Comparison of ENCODE assay signal across 9 mouse cellular contexts in genomic region chr5:36900189-36900619, GRCm38 (mm10). TPM values are rescaled to one million over a fixed set of nuclear protein-coding genes. Genes with fewer than 3 reads are reported as not detected.
DNase-seq lines count a peak whose midpoint lies in the region; ATAC-seq lines count a peak whose summit lies in the region.
"Had no signal": no experiment of that assay in that cellular context is flagged by ENCODE, and none has a peak within 500 bp of the region (broad histone marks: within the 10 kb centered on the region; RNA-seq: fewer than 3 reads in every experiment).

No protein-coding gene starts in this region.

- H3K4me2 ChIP-seq in forebrain, embryonic 14.5 days (ENCODE audit: low read length) = no peak overlapping the region
- no peak overlapping the region for H3K4me2 ChIP-seq in forebrain, embryonic 12.5 days
- H3K4me2 ChIP-seq in midbrain, embryonic 13.5 days (replicated peaks) = no peak overlapping the region
- no peak overlapping the region for H3K4me2 ChIP-seq in midbrain, embryonic 11.5 days
- H3K4me2 ChIP-seq in neural tube, embryonic 15.5 days = no peak overlapping the region
- H3K4me2 ChIP-seq: heart, embryonic 13.5 days had no signal

- peak; percentile 26; the same call in 1 of the 2 replicates for ATAC-seq in forebrain, embryonic 14.5 days
- no peak for ATAC-seq in forebrain, embryonic 12.5 days (ENCODE audit: low FRiP score)
- ATAC-seq in midbrain, embryonic 13.5 days = no peak
- no peak for ATAC-seq in midbrain, embryonic 11.5 days (ENCODE audit: low FRiP score)
- no peak for ATAC-seq in neural tube, embryonic 15.5 days (ENCODE audit: low FRiP score)

- H3K27ac ChIP-seq in forebrain, embryonic 14.5 days (ENCODE audit: low read depth, low read length) = peak overlapping the region; percentile 60; the same call in 1 of the 2 replicates
- no peak overlapping the region for H3K27ac ChIP-seq in forebrain, embryonic 12.5 days
- H3K27ac ChIP-seq in midbrain, embryonic 13.5 days = peak overlapping the region; percentile 10; the same call in 1 of the 2 replicates
- no peak overlapping the region for H3K27ac ChIP-seq in midbrain, embryonic 11.5 days (ENCODE audit: low read depth, low read length)
- peak overlapping the region; percentile 54 for H3K27ac ChIP-seq in neural tube, embryonic 15.5 days (replicated peaks)
- H3K27ac ChIP-seq: heart, embryonic 13.5 days had no signal

- 43% methylated on average over 6 of the region's 6 CpGs for WGBS in forebrain, embryonic 14.5 days
- 55% methylated on average over 6 of the region's 6 CpGs for WGBS in forebrain, embryonic 12.5 days
- WGBS in midbrain, embryonic 13.5 days = 54% methylated on average over 6 of the region's 6 CpGs
- WGBS in midbrain, embryonic 11.5 days = 72% methylated on average over 6 of the region's 6 CpGs
- 41% methylated on average over 6 of the region's 6 CpGs for WGBS in neural tube, embryonic 15.5 days

- no peaks in the 10 kb centered on the region for H3K36me3 ChIP-seq in forebrain, embryonic 14.5 days (ENCODE audit: control insufficient read depth, insufficient read depth, low read length)
- no peaks in the 10 kb centered on the region for H3K36me3 ChIP-seq in forebrain, embryonic 12.5 days (replicated peaks)
- H3K36me3 ChIP-seq in midbrain, embryonic 13.5 days = no peaks in the 10 kb centered on the region
- H3K36me3 ChIP-seq in midbrain, embryonic 11.5 days (ENCODE audit: control insufficient read depth, insufficient read depth, low read length) = no peaks in the 10 kb centered on the region
- H3K36me3 ChIP-seq in neural tube, embryonic 15.5 days = no peaks in the 10 kb centered on the region
- H3K36me3 ChIP-seq: heart, embryonic 13.5 days had no signal

- DNase-seq in forebrain, embryonic 14.5 days (ENCODE audit: low spot score) = peak; percentile 68
- no peak for DNase-seq in midbrain, embryonic 11.5 days (ENCODE audit: low spot score, missing footprints)
- DNase-seq in heart, adult 9 months (ENCODE audit: low spot score in 2 of 2) = peak; percentile 19 to 31
- DNase-seq in layer of hippocampus, postnatal 36 days = no peak
- no peak for DNase-seq in spleen, adult 12 weeks (ENCODE audit: low spot score)

- H3K4me1 ChIP-seq in forebrain, embryonic 14.5 days (ENCODE audit: control insufficient read depth, insufficient read depth, low read length) = peaks cover 17% of the 10 kb centered on the region
- H3K4me1 ChIP-seq in forebrain, embryonic 12.5 days = peaks cover 3% of the 10 kb centered on the region
- H3K4me1 ChIP-seq in midbrain, embryonic 13.5 days (replicated peaks) = peaks cover 5% of the 10 kb centered on the region
- H3K4me1 ChIP-seq in midbrain, embryonic 11.5 days (ENCODE audit: control insufficient read depth, insufficient read depth, low read length) = no peaks in the 10 kb centered on the region
- H3K4me1 ChIP-seq in neural tube, embryonic 15.5 days = peaks cover 53% of the 10 kb centered on the region

- H3K9me3 ChIP-seq in forebrain, embryonic 14.5 days (replicated peaks; ENCODE audit: control insufficient read depth, low read length) = no peaks in the 10 kb centered on the region
- H3K9me3 ChIP-seq in forebrain, embryonic 12.5 days = no peaks in the 10 kb centered on the region
- H3K9me3 ChIP-seq in midbrain, embryonic 13.5 days = no peaks in the 10 kb centered on the region
- H3K9me3 ChIP-seq in midbrain, embryonic 11.5 days (ENCODE audit: control insufficient read depth, low read length) = no peaks in the 10 kb centered on the region
- H3K9me3 ChIP-seq in neural tube, embryonic 15.5 days (replicated peaks) = no peaks in the 10 kb centered on the region
- H3K9me3 ChIP-seq: heart, embryonic 13.5 days had no signal

- no peak overlapping the region for H3K4me3 ChIP-seq in forebrain, embryonic 14.5 days (ENCODE audit: low read depth, low read length)
- no peak overlapping the region for H3K4me3 ChIP-seq in forebrain, embryonic 12.5 days (replicated peaks)
- no peak overlapping the region for H3K4me3 ChIP-seq in midbrain, embryonic 13.5 days (replicated peaks)
- H3K4me3 ChIP-seq in midbrain, embryonic 11.5 days (ENCODE audit: low read depth, low read length) = no peak overlapping the region
- no peak overlapping the region for H3K4me3 ChIP-seq in neural tube, embryonic 15.5 days (replicated peaks)
- H3K4me3 ChIP-seq: heart, embryonic 13.5 days had no signal

- no peak overlapping the region for H3K9ac ChIP-seq in forebrain, embryonic 14.5 days (ENCODE audit: low read length)
- no peak overlapping the region for H3K9ac ChIP-seq in forebrain, embryonic 12.5 days
- no peak overlapping the region for H3K9ac ChIP-seq in midbrain, embryonic 13.5 days (replicated peaks)
- no peak overlapping the region for H3K9ac ChIP-seq in midbrain, embryonic 11.5 days (ENCODE audit: low read length)
- no peak overlapping the region for H3K9ac ChIP-seq in neural tube, embryonic 15.5 days (replicated peaks)
- H3K9ac ChIP-seq: heart, embryonic 13.5 days had no signal

- no peaks in the 10 kb centered on the region for H3K27me3 ChIP-seq in forebrain, embryonic 14.5 days (replicated peaks; ENCODE audit: control insufficient read depth, insufficient read depth, low read length)
- H3K27me3 ChIP-seq in forebrain, embryonic 12.5 days = peaks cover 8% of the 10 kb centered on the region; the same call in 1 of the 2 replicates
- H3K27me3 ChIP-seq in midbrain, embryonic 13.5 days = no peaks in the 10 kb centered on the region
- no peaks in the 10 kb centered on the region for H3K27me3 ChIP-seq in midbrain, embryonic 11.5 days (ENCODE audit: control insufficient read depth, insufficient read depth, low read length)
- H3K27me3 ChIP-seq in neural tube, embryonic 15.5 days (replicated peaks) = no peaks in the 10 kb centered on the region

RNA-seq across cellular contexts. Expression of gene Ppp2r2c, which starts 31.9 kb away (rescaled TPM):
- 17.1 and 23.4 TPM in 2 replicates for polyA plus RNA-seq in forebrain, embryonic 14.5 days (2014; fragmentation: Nextera tagmentation; extraction: Ambion mirVana)
- polyA plus RNA-seq in forebrain, embryonic 12.5 days (2016; fragmentation: Nextera tagmentation; extraction: Ambion mirVana) = 3.8 and 4.8 TPM in 2 replicates
- 11.3 and 12.2 TPM in 2 replicates for polyA plus RNA-seq in midbrain, embryonic 13.5 days (2015; fragmentation: Nextera tagmentation; extraction: Ambion mirVana)
- 1.2 TPM in 2 replicates for polyA plus RNA-seq in midbrain, embryonic 11.5 days (2014; fragmentation: Nextera tagmentation; extraction: Ambion mirVana)
- 56.3 and 72.9 TPM in 2 replicates for polyA plus RNA-seq in neural tube, embryonic 15.5 days (2015; fragmentation: Nextera tagmentation; extraction: Ambion mirVana)
- total RNA-seq in layer of hippocampus, postnatal 36 days (2021) = 100 to 1,000 TPM; 402 to 415 TPM

Comparison
In these comparisons a context has a peak if more than half of its experiments do, and no peak if none do; other contexts are left out.
1. H3K27ac ChIP-seq: peak in forebrain, embryonic 14.5 days (single experiment), midbrain, embryonic 13.5 days (single experiment) and neural tube, embryonic 15.5 days (single experiment); none in forebrain, embryonic 12.5 days (single experiment) and midbrain, embryonic 11.5 days (single experiment).
2. DNase-seq: peak in forebrain, embryonic 14.5 days (single experiment) and heart, adult 9 months (2 of 2); none in midbrain, embryonic 11.5 days (single experiment), layer of hippocampus, postnatal 36 days (0 of 2) and spleen, adult 12 weeks (single experiment).